Mouse (Mus musculus): ENCODE data around the gene Cdh1. TPM values are rescaled to one million over a fixed set of nuclear protein-coding genes. Genes with fewer than 3 reads are reported as not detected.

The Cdh1 gene
- polyA plus RNA-seq, 2 experiments = 11.4 to 14.8 TPM

GRCm38 (mm10) chr8:106612047-106612446 is 8.9 kb downstream of the Cdh1 start:
- Histone ChIP-seq H3K9me3 (ENCODE audit: control insufficient read depth, low read length) (no peaks in the 10 kb centered on the region), H3K4me1 (replicated peaks; ENCODE audit: control insufficient read depth in 2 of 2, insufficient read depth in 2 of 2, low read length in 1 of 2) (peaks cover 0 to 8% of the 10 kb centered on the region in 2 experiments; a peak in 3 of 4 replicates), H3K27ac (no peak overlapping the region), H3K4me2 (ENCODE audit: low read depth) (no peak overlapping the region), H3K4me3 (ENCODE audit: insufficient read depth in 1 of 2, low read depth in 2 of 2, low read length in 2 of 2) (no peak overlapping the region), H3K27me3 (ENCODE audit: control insufficient read depth, insufficient read depth, low read length) (no peaks in the 10 kb centered on the region), H3K9ac (replicated peaks) (no peak overlapping the region), H3K36me3 (replicated peaks; ENCODE audit: control insufficient read depth, insufficient read depth, low read depth) (no peaks in the 10 kb centered on the region)
- no peak for DNase-seq (ENCODE audit: low read depth in 3 of 3, low spot score in 3 of 3)
- TF ChIP-seq CTCF (IDR thresholded peaks at IDR 0.05; ENCODE audit: low read depth) = no peak
- no peak for TF ChIP-seq EP300 (IDR thresholded peaks at IDR 0.05; ENCODE audit: low read depth)
- WGBS (ENCODE audit: insufficient replicate concordance) = 18% methylated on average over 3 of the region's 3 CpGs
- ATAC-seq (ENCODE audit: insufficient read depth) = no peak

- WGBS (ENCODE audit: insufficient replicate concordance) = 71% methylated on average over 5 of the region's 5 CpGs
- no peaks in the 10 kb centered on the region for H3K9me3 ChIP-seq (ENCODE audit: control insufficient read depth, low read length)
- no peak for ATAC-seq (ENCODE audit: insufficient read depth)
- H3K4me2 ChIP-seq (ENCODE audit: low read depth) = no peak overlapping the region
- no peak overlapping the region for H3K27ac ChIP-seq
- H3K36me3 ChIP-seq (replicated peaks; ENCODE audit: control insufficient read depth, insufficient read depth, low read depth) = no peaks in the 10 kb centered on the region
- no peak overlapping the region for H3K4me3 ChIP-seq (ENCODE audit: insufficient read depth in 1 of 2, low read depth in 2 of 2, low read length in 2 of 2)
- peaks cover 0 to 8% of the 10 kb centered on the region in 2 experiments; a peak in 3 of 4 replicates for H3K4me1 ChIP-seq (replicated peaks; ENCODE audit: control insufficient read depth in 2 of 2, insufficient read depth in 2 of 2, low read length in 1 of 2)
- H3K9ac ChIP-seq (replicated peaks) = no peak overlapping the region
- TF ChIP-seq EP300 (IDR thresholded peaks at IDR 0.05; ENCODE audit: low read depth) (no peak), CTCF (IDR thresholded peaks at IDR 0.05; ENCODE audit: low read depth) (no peak)
- no peak for DNase-seq (ENCODE audit: low read depth in 3 of 3, low spot score in 3 of 3)
- H3K27me3 ChIP-seq (ENCODE audit: control insufficient read depth, insufficient read depth, low read length) = no peaks in the 10 kb centered on the region
Observed at GRCm38 (mm10) chr8:106614704-106615103, 11.6 kb downstream of the Cdh1 start.

GRCm38 (mm10) chr8:106615661-106616299 is 12.6 kb downstream of the Cdh1 start:
- Histone ChIP-seq H3K27me3 (ENCODE audit: control insufficient read depth, insufficient read depth, low read length) (no peaks in the 10 kb centered on the region), H3K9ac (replicated peaks) (no peak overlapping the region), H3K27ac (no peak overlapping the region), H3K4me3 (ENCODE audit: insufficient read depth in 1 of 2, low read depth in 2 of 2, low read length in 2 of 2) (no peak overlapping the region), H3K4me2 (ENCODE audit: low read depth) (no peak overlapping the region), H3K36me3 (replicated peaks; ENCODE audit: control insufficient read depth, insufficient read depth, low read depth) (no peaks in the 10 kb centered on the region), H3K4me1 (replicated peaks; ENCODE audit: control insufficient read depth in 2 of 2, insufficient read depth in 2 of 2, low read length in 1 of 2) (peaks cover 0 to 11% of the 10 kb centered on the region in 2 experiments; a peak in 3 of 4 replicates), H3K9me3 (ENCODE audit: control insufficient read depth, low read length) (no peaks in the 10 kb centered on the region)
- DNase-seq (ENCODE audit: low read depth in 3 of 3, low spot score in 3 of 3) = no peak
- TF ChIP-seq EP300 (IDR thresholded peaks at IDR 0.05; ENCODE audit: low read depth) = no peak
- TF ChIP-seq CTCF (IDR thresholded peaks at IDR 0.05; ENCODE audit: low read depth) = no peak
- no peak for ATAC-seq (ENCODE audit: insufficient read depth)
- 50% methylated on average over 10 of the region's 10 CpGs for WGBS (ENCODE audit: insufficient replicate concordance)

GRCm38 (mm10) chr8:106616679-106617078 is 13.5 kb downstream of the Cdh1 start:
- no peaks in the 10 kb centered on the region for H3K9me3 ChIP-seq (ENCODE audit: control insufficient read depth, low read length)
- H3K27me3 ChIP-seq (ENCODE audit: control insufficient read depth, insufficient read depth, low read length) = no peaks in the 10 kb centered on the region
- H3K4me1 ChIP-seq (replicated peaks; ENCODE audit: control insufficient read depth in 2 of 2, insufficient read depth in 2 of 2, low read length in 1 of 2) = peaks cover 0 to 7% of the 10 kb centered on the region in 2 experiments; a peak in 1 of 4 replicates
- DNase-seq (ENCODE audit: low read depth in 3 of 3, low spot score in 3 of 3) (no peak), ATAC-seq (ENCODE audit: insufficient read depth) (no peak)
- H3K4me2 ChIP-seq (ENCODE audit: low read depth) = no peak overlapping the region
- 43% methylated on average over 4 of the region's 4 CpGs for WGBS (ENCODE audit: insufficient replicate concordance)
- no peak overlapping the region for H3K27ac ChIP-seq
- TF ChIP-seq EP300 (IDR thresholded peaks at IDR 0.05; ENCODE audit: low read depth) (no peak), CTCF (IDR thresholded peaks at IDR 0.05; ENCODE audit: low read depth) (no peak)
- H3K4me3 ChIP-seq (ENCODE audit: insufficient read depth in 1 of 2, low read depth in 2 of 2, low read length in 2 of 2) = no peak overlapping the region
- H3K9ac ChIP-seq (replicated peaks) = no peak overlapping the region
- H3K36me3 ChIP-seq (replicated peaks; ENCODE audit: control insufficient read depth, insufficient read depth, low read depth) = no peaks in the 10 kb centered on the region

- DNase-seq (ENCODE audit: low read depth in 3 of 3, low spot score in 3 of 3) (no peak), ATAC-seq (ENCODE audit: insufficient read depth) (no peak)
- Histone ChIP-seq H3K27me3 (ENCODE audit: control insufficient read depth, insufficient read depth, low read length) (no peaks in the 10 kb centered on the region), H3K4me3 (ENCODE audit: insufficient read depth in 1 of 2, low read depth in 2 of 2, low read length in 2 of 2) (no peak overlapping the region), H3K4me1 (replicated peaks; ENCODE audit: control insufficient read depth in 2 of 2, insufficient read depth in 2 of 2, low read length in 1 of 2) (0 out of 4 replicates have a peak, but pooled peaks cover 0 to 3% of the 10 kb centered on the region in 2 experiments), H3K4me2 (ENCODE audit: low read depth) (no peak overlapping the region), H3K9me3 (ENCODE audit: control insufficient read depth, low read length) (no peaks in the 10 kb centered on the region), H3K27ac (no peak overlapping the region), H3K36me3 (replicated peaks; ENCODE audit: control insufficient read depth, insufficient read depth, low read depth) (no peaks in the 10 kb centered on the region), H3K9ac (replicated peaks) (no peak overlapping the region)
- TF ChIP-seq EP300 (IDR thresholded peaks at IDR 0.05; ENCODE audit: low read depth) = no peak
- TF ChIP-seq CTCF (IDR thresholded peaks at IDR 0.05; ENCODE audit: low read depth) = no peak
- 42% methylated on average over 6 of the region's 6 CpGs for WGBS (ENCODE audit: insufficient replicate concordance)
Observed at GRCm38 (mm10) chr8:106617196-106617595, 14.0 kb downstream of the Cdh1 start.

Measured in liver, embryonic 14.5 days (tissue).